Mouse (Mus musculus) liver, embryonic 13.5 days (tissue): Measurements from ENCODE around the gene Ccnyl1. TPM values are rescaled to one million over a fixed set of nuclear protein-coding genes. Genes with fewer than 3 reads are reported as not detected.

ENCODE experiments used
- ATAC-seq: fragments of 200-750 bp; cut with Nextera tagmentation; 2 replicates; pipeline ENCODE4 v1.8.0; 2017; ENCODE audit warnings: low read depth, mild to moderate bottlenecking, moderate number of reproducible peaks, moderate library complexity
- DNase-seq: peaks from one replicate; pipeline ENCODE4 v3.0.0; 2022
- H3K27ac ChIP-seq: fragments of 300-500 bp; sonication (generic); 2 replicates; pipeline ENCODE4 v1.5.1; 2015; ENCODE audit warnings: moderate library complexity, mild to moderate bottlenecking, inconsistent platforms
- H3K27me3 ChIP-seq: fragments of 300-500 bp; sonication (generic); 2 replicates; pipeline ENCODE4 v1.6.1; 2015; ENCODE audit warnings: mild to moderate bottlenecking, inconsistent platforms
- H3K36me3 ChIP-seq: fragments of 300-500 bp; sonication (generic); 2 replicates; pipeline ENCODE4 v1.6.1; 2015; ENCODE audit warnings: mild to moderate bottlenecking, inconsistent platforms
- H3K4me1 ChIP-seq: fragments of 300-500 bp; sonication (generic); replicated peaks from 2 replicates; pipeline ENCODE4 v1.6.1; 2015; ENCODE audit warnings: inconsistent platforms
- H3K4me2 ChIP-seq: fragments of 300-500 bp; sonication (generic); 2 replicates; pipeline ENCODE4 v1.6.1; 2015; ENCODE audit warnings: inconsistent platforms, mild to moderate bottlenecking, moderate library complexity
- H3K4me3 ChIP-seq: fragments of 300-500 bp; sonication (generic); replicated peaks from 2 replicates; pipeline ENCODE4 v1.5.1; 2015; ENCODE audit warnings: mild to moderate bottlenecking, inconsistent platforms
- H3K9ac ChIP-seq: fragments of 300-500 bp; sonication (generic); 2 replicates; pipeline ENCODE4 v1.6.1; 2015; ENCODE audit warnings: mild to moderate bottlenecking, inconsistent platforms
- H3K9me3 ChIP-seq: fragments of 300-500 bp; sonication (generic); replicated peaks from 2 replicates; pipeline ENCODE4 v1.6.1; 2016; ENCODE audit warnings: inconsistent platforms
- WGBS: fragments of 180-500 bp; shearing (Covaris S2); methylation state at CpG from one replicate; pipeline ENCODE4 v1.1.7; 2015; ENCODE audit not compliant: insufficient replicate concordance; 5-methylcytosine and 5-hydroxymethylcytosine counted together
- polyA plus RNA-seq: library from polyadenylated mRNA; unstranded; fragments of >200 nt; fragmentation: Nextera tagmentation; extraction: Ambion mirVana; gene quantifications from 2 replicates; pipeline ENCODE4 v1.2.1, GENCODE M21; 2015

Gene Ccnyl1
- polyA plus RNA-seq, 1 experiment from 2014 or later = 1.1 TPM

DNA sequence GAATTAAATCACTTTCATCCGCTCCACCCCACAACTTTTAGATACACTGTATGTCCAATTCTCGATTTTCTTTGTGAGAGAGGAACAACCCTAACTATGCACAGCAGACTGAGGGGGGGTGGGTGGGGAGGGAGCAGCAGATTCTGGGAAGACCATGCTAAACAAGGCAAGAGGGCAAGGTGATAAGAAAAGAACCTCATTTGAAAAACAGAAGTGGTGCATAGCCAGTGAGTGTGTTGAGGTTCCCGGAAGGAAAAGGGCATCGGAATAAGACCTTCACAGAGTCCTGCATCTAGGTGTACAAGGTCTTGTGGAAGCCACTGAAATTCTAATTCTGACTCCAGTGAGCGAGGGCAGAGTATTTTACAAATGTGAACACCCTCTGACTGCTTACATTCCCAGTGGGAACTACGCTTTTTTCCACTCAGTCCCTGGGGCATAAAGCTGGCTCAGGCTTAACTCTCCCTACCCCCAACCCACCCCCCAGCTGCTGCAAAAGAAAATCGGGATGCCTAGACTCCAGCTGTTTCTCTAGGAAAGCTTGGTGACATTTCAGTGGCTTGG, 42.5 kb downstream of the Ccnyl1 start:
- Histone ChIP-seq H3K36me3 (peaks cover 56% of the 10 kb centered on the region), H3K27ac (peak overlapping the region; percentile 96), H3K9me3 (no peaks in the 10 kb centered on the region), H3K4me3 (peak overlapping the region; percentile 93), H3K4me1 (peaks cover 63% of the 10 kb centered on the region), H3K9ac (peak overlapping the region; percentile 96), H3K4me2 (peak overlapping the region; percentile 99), H3K27me3 (peaks cover 11% of the 10 kb centered on the region)
- ATAC-seq (no peak), DNase-seq (no peak)
- 40% methylated on average over 7 of the region's 7 CpGs for WGBS

DNA sequence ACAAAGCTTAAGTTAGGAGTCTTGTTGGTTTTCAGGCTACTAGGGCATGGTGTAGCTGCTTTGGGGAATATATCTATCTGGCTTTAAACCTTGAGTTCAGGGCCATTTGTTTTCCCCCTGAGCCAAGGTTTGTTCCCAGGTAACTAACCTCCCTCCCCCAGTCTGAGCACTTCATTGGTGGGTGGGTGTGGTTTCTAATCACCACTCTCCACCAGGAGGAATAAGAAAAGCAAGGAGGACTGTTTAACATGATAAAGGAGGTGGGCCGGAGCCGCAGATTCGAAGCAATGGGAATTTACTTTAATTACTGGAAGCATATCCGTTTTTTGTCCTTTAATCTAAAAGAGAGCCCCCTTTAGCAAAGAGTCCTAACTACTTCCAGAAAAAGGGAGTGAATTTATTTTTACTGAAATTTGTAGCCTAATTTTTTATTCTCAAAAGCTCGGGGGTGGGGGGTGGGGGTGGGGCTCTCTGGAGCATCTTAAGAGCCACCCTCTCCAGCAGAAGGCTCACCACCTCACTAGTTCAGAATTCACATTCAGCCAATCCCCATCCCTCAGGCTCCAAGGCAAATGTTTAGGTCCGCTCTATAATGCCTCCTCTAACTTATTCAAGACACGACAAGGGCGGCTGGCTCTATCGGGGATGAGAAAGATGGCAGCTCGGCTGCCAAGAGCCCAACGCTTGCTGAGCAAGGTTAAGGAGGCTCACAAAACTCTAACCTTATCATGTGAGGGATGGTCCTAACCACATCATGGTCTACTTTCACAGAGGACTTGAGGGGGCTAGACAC, 43.4 kb downstream of the Ccnyl1 start:
- DNase-seq (peak; percentile 77), ATAC-seq (peak; percentile 43)
- H3K27me3 ChIP-seq = peaks cover 11% of the 10 kb centered on the region
- H3K4me1 ChIP-seq = peaks cover 71% of the 10 kb centered on the region
- no peaks in the 10 kb centered on the region for H3K9me3 ChIP-seq
- H3K4me2 ChIP-seq = peak overlapping the region; percentile 99
- peak overlapping the region; percentile 96 for H3K27ac ChIP-seq
- WGBS = 23% methylated on average over 11 of the region's 11 CpGs
- peaks cover 48% of the 10 kb centered on the region for H3K36me3 ChIP-seq
- peak overlapping the region; percentile 93 for H3K4me3 ChIP-seq
- peak overlapping the region; percentile 96 for H3K9ac ChIP-seq

DNA sequence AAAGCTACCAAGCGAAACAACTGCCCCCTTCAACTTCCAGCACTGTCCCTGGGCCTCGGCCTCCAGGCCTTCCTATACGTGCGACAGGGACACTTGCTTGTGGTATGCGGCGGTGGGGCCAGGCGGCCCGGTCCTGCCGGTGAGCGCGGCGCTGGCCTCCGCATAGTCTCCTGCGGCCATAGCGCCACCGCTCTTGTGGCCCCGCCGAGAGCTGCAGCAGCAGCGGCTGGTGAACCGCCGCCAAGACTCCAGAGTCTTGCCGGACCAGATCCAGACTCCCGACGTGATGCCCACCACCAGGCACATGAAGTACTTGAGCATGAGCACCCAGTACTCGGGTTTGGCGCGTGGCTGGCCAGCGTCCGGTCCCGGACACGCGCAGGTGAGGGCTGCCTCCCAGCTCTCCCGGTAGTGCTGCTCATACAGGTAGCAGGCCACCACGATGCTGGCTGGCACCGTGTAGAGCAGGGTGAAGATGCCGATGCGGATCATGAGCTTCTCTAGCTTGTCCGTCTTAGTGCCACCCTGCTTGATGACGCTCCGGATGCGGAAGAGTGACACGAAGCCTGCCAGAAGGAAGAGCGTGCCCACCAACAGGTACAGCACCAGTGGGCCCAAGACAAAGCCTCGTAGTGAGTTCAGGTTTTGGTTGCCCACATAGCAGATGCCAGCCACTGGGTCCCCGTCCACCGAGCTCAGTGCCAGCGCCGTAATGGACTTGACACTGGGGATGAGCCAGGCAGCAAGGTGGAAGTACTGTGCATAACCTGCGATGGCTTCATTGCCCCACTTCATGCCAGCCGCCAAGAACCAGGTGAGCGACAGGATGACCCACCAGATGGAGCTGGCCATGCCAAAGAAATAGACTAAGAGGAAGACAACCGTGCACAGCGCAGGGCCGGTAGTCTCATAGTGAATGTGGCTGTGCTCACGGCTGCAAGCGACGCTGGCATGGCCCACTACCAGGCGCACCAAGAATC, 44.8 kb downstream of the Ccnyl1 start:
- peak overlapping the region; percentile 99 for H3K4me2 ChIP-seq
- peaks cover 11% of the 10 kb centered on the region for H3K27me3 ChIP-seq
- ATAC-seq (no peak), DNase-seq (peak; percentile 46)
- H3K9ac ChIP-seq = peak overlapping the region; percentile 96
- peaks cover 36% of the 10 kb centered on the region for H3K36me3 ChIP-seq
- WGBS = 42% methylated on average over 58 of the region's 58 CpGs
- peak overlapping the region; percentile 93 for H3K4me3 ChIP-seq
- H3K27ac ChIP-seq = peak overlapping the region; percentile 96
- no peaks in the 10 kb centered on the region for H3K9me3 ChIP-seq
- peaks cover 81% of the 10 kb centered on the region for H3K4me1 ChIP-seq

- H3K4me3 ChIP-seq = peak overlapping the region; percentile 93
- H3K4me2 ChIP-seq = peak overlapping the region; percentile 99
- H3K9ac ChIP-seq = peak overlapping the region; percentile 96
- ATAC-seq (no peak), DNase-seq (peak; percentile 42)
- H3K4me1 ChIP-seq = peaks cover 74% of the 10 kb centered on the region
- H3K27ac ChIP-seq = peak overlapping the region; percentile 88
- WGBS = 9% methylated on average over 75 of the region's 75 CpGs
- H3K36me3 ChIP-seq = peaks cover 29% of the 10 kb centered on the region
- H3K9me3 ChIP-seq = no peaks in the 10 kb centered on the region
- H3K27me3 ChIP-seq = peaks cover 11% of the 10 kb centered on the region
Observed at GRCm38 (mm10) chr1:64735781-64736680, 45.8 kb downstream of the Ccnyl1 start.

- no peak for DNase-seq
- Histone ChIP-seq H3K27ac (peak overlapping the region; percentile 88), H3K27me3 (peaks cover 11% of the 10 kb centered on the region), H3K36me3 (peaks cover 23% of the 10 kb centered on the region), H3K4me1 (peaks cover 66% of the 10 kb centered on the region), H3K9me3 (no peaks in the 10 kb centered on the region), H3K4me2 (peak overlapping the region; percentile 99), H3K9ac (peak overlapping the region; percentile 96), H3K4me3 (peak overlapping the region; percentile 93)
- WGBS = under 1% methylated on average over 45 of the region's 56 CpGs
- no peak for ATAC-seq
Observed at GRCm38 (mm10) chr1:64736681-64737501, 46.6 kb downstream of the Ccnyl1 start.

GRCm38 (mm10) chr1:64737502-64738179, 47.4 kb downstream of the Ccnyl1 start, which contains the start of gene Fzd5:
TSS of gene Fzd5 (minus strand) at chr1:64737751.
- WGBS = under 1% methylated on average over 62 of the region's 73 CpGs
- peak; percentile 88 for ATAC-seq
- Histone ChIP-seq H3K4me3 (peak within 1 kb of the TSS; percentile 93), H3K27ac (peak within 1 kb of the TSS; percentile 88), H3K27me3 (peaks cover 11% of the 10 kb centered on the region), H3K9me3 (no peaks in the 10 kb centered on the region), H3K9ac (peak within 1 kb of the TSS; percentile 96), H3K36me3 (peaks cover 18% of the 10 kb centered on the region), H3K4me2 (peak within 1 kb of the TSS; percentile 99), H3K4me1 (peaks cover 59% of the 10 kb centered on the region)
- peak; percentile 93 for DNase-seq

GRCm38 (mm10) chr1:64738180-64738555, 47.9 kb downstream of the Ccnyl1 start:
- DNase-seq = no peak
- Histone ChIP-seq H3K27ac (peak overlapping the region; percentile 84), H3K4me2 (peak overlapping the region; percentile 91), H3K4me1 (peaks cover 54% of the 10 kb centered on the region), H3K36me3 (peaks cover 18% of the 10 kb centered on the region), H3K9me3 (no peaks in the 10 kb centered on the region), H3K27me3 (peaks cover 11% of the 10 kb centered on the region), H3K9ac (peak overlapping the region; percentile 74), H3K4me3 (peak overlapping the region; percentile 59)
- peak; percentile 27 for ATAC-seq
- WGBS = 0% methylated on average over 11 of the region's 11 CpGs

GRCm38 (mm10) chr1:64738661-64739082, 48.4 kb downstream of the Ccnyl1 start:
- H3K4me2 ChIP-seq = peak overlapping the region; percentile 91
- peak overlapping the region; percentile 74 for H3K9ac ChIP-seq
- ATAC-seq (no peak), DNase-seq (peak; percentile 65)
- peak overlapping the region; percentile 84 for H3K27ac ChIP-seq
- H3K36me3 ChIP-seq = peaks cover 18% of the 10 kb centered on the region
- peaks cover 11% of the 10 kb centered on the region for H3K27me3 ChIP-seq
- under 1% methylated on average over 14 of the region's 14 CpGs for WGBS
- peak overlapping the region; percentile 59 for H3K4me3 ChIP-seq
- H3K9me3 ChIP-seq = no peaks in the 10 kb centered on the region
- peaks cover 49% of the 10 kb centered on the region for H3K4me1 ChIP-seq

- Histone ChIP-seq H3K4me1 (peaks cover 18% of the 10 kb centered on the region), H3K27me3 (peaks cover 4% of the 10 kb centered on the region; the same call in 1 of the 2 replicates), H3K9ac (no peak overlapping the region), H3K4me2 (no peak overlapping the region), H3K9me3 (no peaks in the 10 kb centered on the region), H3K27ac (no peak overlapping the region), H3K4me3 (no peak overlapping the region), H3K36me3 (no peaks in the 10 kb centered on the region)
- 77% methylated on average over 18 of the region's 18 CpGs for WGBS
- DNase-seq (no peak), ATAC-seq (no peak)
Observed at GRCm38 (mm10) chr1:64742741-64743408, 52.6 kb downstream of the Ccnyl1 start.
